Mouse (Mus musculus) layer of hippocampus, adult 2 months (tissue): ENCODE data around the gene Gm12830. TPM values are rescaled to one million over a fixed set of nuclear protein-coding genes. Genes with fewer than 3 reads are reported as not detected.

ENCODE experiments used
- DNase-seq, 2 experiments: peaks; one replicate each; pipeline ENCODE4 v3.0.0; 2022; ENCODE audit warnings: low spot score in 2 of 2
- H3K27ac ChIP-seq: fragments of 200-600 bp; 2 replicates; pipeline ENCODE4 v1.8.1; 2022
- H3K4me3 ChIP-seq: fragments of 200-600 bp; 2 replicates; pipeline ENCODE4 v1.8.1; 2022; ENCODE audit warnings: mild to moderate bottlenecking
- CTCF ChIP-seq: fragments of 200-600 bp; conservative IDR thresholded peaks from 2 replicates; pipeline ENCODE4 v1.8.1; 2022; ENCODE audit warnings: antibody characterized with exemption, mild to moderate bottlenecking, moderate library complexity
- total RNA-seq, 2 experiments: library from RNA; stranded (reverse); gene quantifications; 2 replicates each; pipeline ENCODE4 v1.2.3; 2021

Gene Gm12830
- total RNA-seq, 2 experiments from 2014 or later: not detected

DNA sequence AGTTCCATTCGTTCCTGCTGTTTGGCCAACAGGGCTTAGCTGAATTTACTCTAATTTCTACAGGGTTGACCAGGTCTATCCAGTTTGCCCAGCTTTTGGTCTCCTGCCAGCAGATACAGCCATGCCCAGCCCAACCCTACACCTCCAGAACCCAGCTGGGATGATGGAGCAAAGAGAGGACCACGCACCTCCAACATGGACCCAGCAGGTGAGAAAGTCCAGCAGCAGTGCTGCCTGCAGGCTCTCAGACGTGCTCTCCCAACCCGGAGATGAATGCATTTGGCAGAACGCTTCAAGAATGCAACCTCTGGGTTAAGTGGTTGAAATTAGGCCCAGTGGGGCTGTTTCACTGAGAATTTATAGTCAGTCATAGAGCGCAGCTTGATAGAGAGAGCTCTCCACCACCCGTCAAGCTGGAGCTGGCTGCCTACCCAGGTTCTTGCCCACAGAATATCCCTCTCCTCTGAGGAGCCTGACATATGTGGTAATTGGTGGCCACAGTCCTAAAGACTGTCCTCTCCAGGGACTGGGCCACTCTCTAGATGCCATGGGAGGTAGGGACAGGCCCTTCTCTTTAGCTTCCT lies 23.4 kb upstream of the Gm12830 start:
- no peak for DNase-seq
- TF ChIP-seq CTCF: no peak
- no peak overlapping the region for H3K4me3 ChIP-seq
- H3K27ac ChIP-seq: no peak overlapping the region

DNA sequence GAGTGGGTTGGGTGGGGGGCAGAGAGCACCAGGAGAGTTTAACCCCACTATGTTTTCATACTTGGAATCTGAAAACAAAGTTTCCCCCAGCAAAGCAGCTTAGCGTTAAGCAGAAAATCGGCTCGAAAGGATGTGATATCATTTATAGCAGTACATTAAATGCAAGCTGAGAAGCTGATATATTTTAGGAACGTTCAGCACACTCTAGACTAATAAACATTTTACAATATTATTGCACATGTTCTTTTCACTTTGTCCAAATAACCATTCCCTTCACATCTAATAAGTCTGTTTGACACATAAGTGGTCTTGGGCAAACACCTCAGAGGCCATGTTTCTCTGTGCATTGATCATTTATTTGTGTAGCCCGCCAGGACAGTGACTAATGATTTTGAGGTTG lies 17.4 kb upstream of the Gm12830 start:
- no peak for TF ChIP-seq CTCF
- H3K27ac ChIP-seq: no peak overlapping the region
- DNase-seq: no peak
- no peak overlapping the region for H3K4me3 ChIP-seq

DNA sequence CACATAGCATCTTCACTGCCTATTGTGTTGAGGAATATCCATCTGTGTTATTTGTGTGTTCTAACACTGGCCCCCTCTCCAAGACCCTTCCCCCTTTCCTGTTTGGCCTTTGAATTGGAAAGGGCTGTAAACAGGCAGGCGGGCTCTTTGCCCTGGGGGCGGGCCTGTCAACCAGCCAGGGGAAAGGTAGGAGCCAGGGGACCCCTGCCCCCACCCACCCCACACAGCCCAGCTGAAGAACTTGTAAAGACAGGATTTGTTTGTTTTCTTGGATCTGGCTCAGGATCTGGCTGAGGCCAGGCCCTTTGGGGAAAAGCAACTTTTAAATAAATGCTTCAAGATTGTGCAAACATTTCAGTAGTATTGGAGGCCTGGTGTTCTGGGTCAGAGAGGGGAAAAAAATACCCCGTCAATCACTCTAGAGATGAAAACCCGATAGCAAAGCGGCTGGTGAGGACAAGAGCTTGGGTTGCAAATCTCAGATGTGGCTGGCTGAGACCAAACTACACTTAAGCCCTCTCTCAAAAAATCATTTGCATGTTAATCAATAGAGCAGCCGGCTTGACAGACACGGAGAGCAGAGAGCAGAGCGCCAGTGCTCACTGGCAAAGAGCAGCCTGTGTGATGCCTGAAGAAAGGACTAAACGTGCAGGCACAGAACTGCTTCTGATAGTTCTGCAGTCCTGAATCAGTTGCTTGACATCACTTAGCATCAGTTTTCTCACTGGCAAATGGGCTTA lies 2.4 kb upstream of the Gm12830 start:
- no peak for DNase-seq
- no peak overlapping the region for H3K27ac ChIP-seq
- no peak overlapping the region for H3K4me3 ChIP-seq
- no peak for TF ChIP-seq CTCF

DNA sequence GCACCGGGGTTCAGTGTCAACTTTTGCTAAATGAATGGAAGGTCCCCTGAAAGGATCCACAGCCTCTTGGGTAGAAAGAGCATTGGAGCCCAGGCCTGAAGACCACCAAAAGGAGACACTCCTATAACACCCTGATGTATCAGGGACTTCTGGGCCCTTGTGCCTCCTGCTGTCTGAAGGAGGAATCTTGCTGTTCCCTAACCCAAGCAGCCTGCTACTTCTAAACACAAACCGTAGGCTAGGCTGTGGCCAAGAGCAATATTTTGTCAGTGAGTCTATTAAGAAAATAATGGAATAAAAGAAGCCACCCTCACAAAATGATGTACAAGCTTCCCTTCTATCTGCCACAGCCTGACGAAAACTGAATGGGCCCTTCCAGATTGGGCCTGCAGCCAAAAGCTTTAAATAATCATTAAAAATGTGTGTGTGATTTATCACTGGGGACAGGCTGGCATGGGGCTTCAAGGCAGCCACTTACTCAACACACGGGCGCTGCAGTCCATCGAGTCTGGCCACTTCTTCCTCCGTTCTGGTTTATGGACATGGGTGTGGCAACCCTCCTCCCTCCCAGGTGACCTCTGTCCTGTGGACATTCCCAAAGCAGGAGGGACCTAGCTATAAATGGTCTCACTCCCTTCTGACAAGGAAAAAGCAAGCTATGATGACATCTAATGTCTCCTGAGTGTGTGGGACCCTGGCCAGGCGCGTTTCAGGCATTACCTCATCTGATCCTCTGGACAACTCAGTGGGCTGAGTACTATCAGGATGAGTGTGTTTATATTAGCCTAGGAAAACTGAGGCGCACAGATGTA lies 13.5 kb downstream of the Gm12830 start:
- no peak overlapping the region for H3K4me3 ChIP-seq
- peak; percentile 28 for TF ChIP-seq CTCF
- no peak overlapping the region for H3K27ac ChIP-seq
- no peak for DNase-seq

DNA sequence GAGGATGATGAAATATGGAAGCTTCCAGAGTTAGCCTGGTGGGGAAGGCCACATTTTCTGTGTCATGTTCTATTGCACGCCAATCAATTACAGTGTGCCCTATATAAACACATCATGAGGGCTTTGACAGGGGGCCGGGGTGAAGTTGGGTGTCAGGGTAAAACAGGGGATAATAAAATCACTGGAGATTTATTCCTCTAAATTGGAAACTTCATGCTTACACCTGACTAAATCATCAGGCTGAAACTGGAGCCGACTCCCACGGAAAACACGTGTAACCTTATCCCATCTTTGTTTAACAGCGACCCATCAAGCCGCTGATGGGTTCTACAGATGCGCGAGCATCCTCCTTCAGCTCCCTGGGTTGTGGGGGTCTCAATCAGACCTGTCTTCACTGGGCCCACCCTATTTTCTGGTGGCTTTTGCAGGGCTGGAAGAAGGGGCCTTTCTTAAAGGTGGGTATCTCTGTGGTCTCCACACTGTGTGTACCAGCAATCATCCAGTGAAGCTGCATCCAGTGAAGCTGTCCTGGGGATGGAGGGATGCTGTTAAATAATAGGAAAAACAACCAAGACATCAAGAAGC lies 19.9 kb downstream of the Gm12830 start:
- Histone ChIP-seq H3K4me3 (no peak overlapping the region), H3K27ac (no peak overlapping the region)
- no peak for DNase-seq
- TF ChIP-seq CTCF: no peak

DNA sequence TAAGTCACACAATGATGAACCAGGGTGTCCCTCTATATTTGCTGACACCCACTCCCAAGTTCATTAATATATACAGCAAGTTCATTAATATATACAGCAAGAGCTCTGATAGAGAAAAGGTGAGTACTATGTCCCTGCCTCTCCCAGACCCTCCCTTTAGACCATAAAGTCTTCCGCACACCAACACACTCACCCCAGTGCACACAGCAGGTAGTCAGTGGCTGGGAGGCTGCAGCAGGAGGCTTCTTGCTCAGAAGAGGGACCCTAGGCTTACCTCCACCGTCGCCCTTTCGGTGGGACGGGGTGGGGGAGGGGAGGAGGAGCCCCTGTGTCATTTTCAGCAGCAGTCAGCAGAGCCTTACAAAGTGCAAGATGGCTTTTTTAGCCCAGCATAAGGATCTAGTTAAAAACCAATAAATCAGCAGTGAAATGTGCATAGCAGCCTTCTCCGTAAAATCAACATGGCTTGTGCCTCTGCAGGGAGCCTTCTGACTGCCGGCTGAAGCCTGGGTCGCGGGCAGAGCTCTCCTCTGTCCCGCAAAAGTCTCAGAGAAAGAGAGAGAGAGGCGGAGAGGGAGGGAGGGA lies 20.9 kb downstream of the Gm12830 start:
- no peak for TF ChIP-seq CTCF
- H3K27ac ChIP-seq: no peak overlapping the region
- H3K4me3 ChIP-seq: no peak overlapping the region
- no peak for DNase-seq

DNA sequence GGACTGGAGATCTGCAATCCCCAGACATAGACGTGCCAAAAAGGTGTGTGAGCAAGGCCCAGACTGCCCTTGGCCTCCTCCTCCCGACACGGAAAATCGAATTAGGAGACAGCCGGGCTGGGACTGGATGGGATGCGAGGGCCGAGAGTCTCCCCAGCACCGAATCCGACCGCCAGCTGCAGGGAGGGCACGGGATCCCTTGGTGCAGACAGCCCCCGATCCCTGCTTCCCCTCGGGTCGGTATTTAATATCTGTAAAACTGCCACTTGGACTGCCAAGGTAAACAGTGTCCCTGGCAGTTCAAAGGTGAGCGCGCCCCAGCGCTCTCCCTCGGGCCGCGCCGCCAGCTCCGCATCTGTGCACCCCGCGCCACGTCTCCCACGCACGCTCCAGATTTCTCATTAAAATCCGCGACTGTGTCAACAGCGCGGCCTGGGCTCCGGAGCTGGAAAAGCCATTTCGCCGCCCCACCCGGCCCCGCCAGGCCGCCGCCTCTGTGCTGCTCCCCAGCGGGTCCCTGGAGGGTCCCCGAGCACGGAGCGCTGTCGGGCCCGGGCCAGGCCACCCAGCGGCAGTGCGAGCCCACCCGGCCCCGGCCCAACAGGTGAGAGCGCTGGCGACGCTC lies 21.7 kb downstream of the Gm12830 start:
- no peak for DNase-seq
- no peak overlapping the region for H3K27ac ChIP-seq
- TF ChIP-seq CTCF: no peak
- H3K4me3 ChIP-seq: peak overlapping the region; percentile 40

DNA sequence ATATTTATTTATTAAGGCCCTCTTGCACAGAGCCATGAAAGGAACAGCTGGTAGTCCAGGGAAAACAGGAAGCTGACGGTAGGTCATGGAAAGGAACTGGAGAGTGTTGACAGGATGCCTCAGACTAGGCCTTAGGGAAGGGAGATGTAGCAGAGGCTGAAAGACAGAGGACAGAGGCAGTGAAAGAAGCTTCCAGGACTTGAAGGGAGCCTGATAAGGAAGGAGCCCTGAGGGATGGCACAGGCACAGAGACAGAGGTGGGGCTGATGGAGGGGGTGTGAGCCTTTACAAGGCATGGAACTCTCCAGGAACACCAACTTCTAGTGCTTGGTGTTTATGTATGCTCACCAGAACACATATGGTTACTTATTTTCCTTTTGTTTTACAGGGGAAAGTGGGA lies 23.1 kb downstream of the Gm12830 start:
- TF ChIP-seq CTCF: no peak
- no peak overlapping the region for H3K4me3 ChIP-seq
- DNase-seq: no peak
- no peak overlapping the region for H3K27ac ChIP-seq

DNA sequence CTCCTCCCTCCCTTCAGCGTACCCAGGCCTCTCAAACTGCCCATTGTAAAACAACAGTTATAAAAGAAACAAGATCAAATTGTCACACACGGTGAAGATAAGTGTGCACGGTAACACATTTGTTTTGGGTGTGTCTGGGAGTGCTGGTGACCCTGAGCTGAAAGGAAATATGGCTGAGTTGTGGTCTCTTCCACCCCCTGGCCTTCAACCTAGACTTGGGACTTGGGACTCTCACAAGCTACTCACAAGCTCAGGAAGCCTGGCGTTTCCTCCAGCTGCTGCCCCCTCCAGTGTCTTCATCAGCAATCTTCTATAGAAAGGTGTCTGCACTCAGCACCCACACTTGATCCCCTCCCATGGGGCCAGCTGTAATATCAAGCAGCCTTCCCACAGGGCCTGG lies 24.1 kb downstream of the Gm12830 start:
- H3K27ac ChIP-seq: no peak overlapping the region
- H3K4me3 ChIP-seq: no peak overlapping the region
- DNase-seq: no peak
- no peak for TF ChIP-seq CTCF

DNA sequence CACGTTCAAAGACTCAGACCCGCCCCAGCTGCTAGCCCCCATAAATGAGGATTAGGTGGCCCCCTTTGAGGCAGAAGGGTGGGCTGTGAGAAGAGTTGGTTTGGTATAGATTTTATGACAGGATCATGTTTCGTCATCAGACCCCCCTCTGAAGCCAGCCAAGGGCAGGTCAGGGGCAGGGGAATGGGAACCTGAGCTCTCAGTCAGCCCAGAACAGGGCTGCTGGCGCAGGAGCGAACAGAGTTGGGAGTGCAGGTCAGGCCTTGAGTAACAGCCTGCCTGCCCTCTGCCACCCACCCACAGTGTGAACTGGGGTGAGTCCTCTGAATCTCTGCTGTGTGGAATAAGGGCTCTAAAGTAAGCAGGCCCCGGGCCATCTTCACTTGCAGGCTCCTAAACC lies 25.2 kb downstream of the Gm12830 start:
- H3K4me3 ChIP-seq: no peak overlapping the region
- H3K27ac ChIP-seq: no peak overlapping the region
- TF ChIP-seq CTCF: no peak
- no peak for DNase-seq

DNA sequence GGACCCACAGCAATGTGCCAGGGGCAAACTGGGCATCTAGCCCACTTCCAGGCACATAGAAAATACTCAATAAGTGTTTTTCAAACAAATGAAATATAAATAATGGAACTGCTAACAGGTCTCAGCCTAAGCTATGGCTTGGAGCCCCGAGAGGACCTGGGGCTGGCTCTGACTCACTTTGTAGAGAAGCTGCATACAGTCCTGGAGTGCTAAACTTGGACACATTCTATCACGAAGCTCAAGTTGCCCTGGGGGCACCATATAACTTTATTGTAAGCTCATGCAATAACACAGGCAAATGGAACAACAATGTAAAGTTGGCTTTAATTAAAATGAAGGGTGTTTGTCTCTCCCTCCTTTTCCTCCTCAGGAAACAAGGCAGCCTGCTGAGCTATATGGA lies 32.4 kb downstream of the Gm12830 start:
- no peak for DNase-seq
- H3K27ac ChIP-seq: no peak overlapping the region
- no peak overlapping the region for H3K4me3 ChIP-seq
- TF ChIP-seq CTCF: no peak

DNA sequence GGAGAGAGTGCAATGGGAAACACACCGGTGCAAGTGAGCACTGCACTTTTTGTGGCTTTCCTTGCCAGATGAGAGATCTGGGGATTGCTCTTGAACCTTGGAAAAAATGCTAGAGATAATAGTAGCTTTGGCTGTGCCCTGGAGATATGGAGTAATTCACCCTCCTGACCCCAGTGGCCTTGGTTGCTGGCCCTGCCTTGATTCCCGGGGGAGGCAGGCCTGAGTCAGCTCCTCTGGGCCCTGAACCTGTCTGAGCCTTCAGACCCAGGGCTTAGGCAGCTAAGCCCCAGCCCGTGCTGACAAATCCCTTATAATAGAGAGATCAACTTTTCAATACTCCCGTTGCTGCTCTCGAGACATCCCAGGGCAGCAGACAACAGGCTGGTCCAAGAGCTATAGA lies 36.9 kb downstream of the Gm12830 start:
- TF ChIP-seq CTCF: no peak
- no peak for DNase-seq
- Histone ChIP-seq H3K4me3 (no peak overlapping the region), H3K27ac (no peak overlapping the region)
